Mouse (Mus musculus) spleen, embryonic (tissue): ENCODE results near the gene Eaf1.

Experiments used
- CTCF ChIA-PET: fragments of 350-600 bp; sonication (Branson Sonifier 250); formaldehyde crosslinking; loops from one replicate; lab custom pipeline; 2022; lab: Charles Lee

Gene Eaf1

DNA sequence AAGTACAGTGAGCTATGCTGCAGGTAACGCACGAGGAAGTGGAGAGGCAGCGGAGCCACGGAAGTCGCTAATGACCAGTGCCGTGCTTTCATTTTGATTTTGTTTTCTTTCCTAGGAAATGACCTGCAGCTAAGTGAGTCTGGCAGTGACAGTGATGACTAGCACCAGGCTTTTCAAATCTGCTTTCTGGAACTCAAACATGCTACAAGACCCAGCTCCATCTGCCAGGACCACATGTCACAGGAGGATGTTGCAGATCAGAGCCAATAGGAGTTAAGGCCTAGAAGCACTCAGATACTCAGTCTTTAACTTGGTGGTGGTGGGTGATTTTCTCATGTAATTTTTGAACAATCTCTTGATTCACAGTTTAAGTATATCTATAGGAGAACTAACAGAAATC, 12.3 kb downstream of the Eaf1 start:
- CTCF ChIA-PET: no interaction called here

DNA sequence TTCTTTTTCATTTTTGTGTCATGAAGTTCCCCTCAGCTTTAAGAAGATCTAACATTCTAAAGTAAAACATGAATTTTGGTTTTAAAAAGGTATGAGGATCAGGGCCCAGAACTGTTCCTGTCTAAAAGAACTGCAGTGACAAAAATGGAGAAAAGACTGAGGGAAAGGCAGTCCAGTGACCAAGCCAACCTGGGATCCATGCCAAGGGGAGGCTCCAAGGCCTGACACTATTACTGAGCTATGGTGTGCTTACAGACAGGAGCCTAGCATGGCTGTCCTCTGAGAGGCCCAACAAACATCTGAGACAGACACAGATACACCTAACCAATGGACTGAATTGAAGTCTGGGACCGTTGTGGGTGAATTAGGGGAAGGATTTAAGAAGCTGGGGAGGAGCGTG, 15.7 kb downstream of the Eaf1 start:
- CTCF ChIA-PET: no interaction called here

- CTCF ChIA-PET: no interaction called here
Observed at GRCm38 (mm10) chr14:31510322-31510721, 16.1 kb downstream of the Eaf1 start.

DNA sequence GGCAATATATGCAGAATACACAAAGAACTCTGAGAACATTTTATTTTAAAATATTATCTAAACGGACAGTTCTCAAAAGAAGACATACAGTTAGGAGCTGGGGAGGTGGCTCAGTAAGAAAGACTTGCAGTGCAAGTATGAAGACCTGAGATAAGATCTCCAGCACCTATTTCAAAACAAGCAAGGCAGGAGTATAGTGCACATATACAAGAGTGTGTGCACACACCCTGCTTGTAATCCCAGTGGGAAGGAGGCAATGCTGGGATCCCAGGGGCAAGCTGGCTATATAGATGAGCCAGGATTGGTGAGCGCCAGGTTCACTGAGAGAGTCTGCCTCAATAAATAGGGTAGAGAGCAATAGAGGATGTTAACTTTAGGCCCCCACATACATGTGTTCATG, 21.7 kb downstream of the Eaf1 start:
- CTCF ChIA-PET: no interaction called here

- CTCF ChIA-PET: no interaction called here
Observed at GRCm38 (mm10) chr14:31519165-31519564, 25.0 kb downstream of the Eaf1 start.

DNA sequence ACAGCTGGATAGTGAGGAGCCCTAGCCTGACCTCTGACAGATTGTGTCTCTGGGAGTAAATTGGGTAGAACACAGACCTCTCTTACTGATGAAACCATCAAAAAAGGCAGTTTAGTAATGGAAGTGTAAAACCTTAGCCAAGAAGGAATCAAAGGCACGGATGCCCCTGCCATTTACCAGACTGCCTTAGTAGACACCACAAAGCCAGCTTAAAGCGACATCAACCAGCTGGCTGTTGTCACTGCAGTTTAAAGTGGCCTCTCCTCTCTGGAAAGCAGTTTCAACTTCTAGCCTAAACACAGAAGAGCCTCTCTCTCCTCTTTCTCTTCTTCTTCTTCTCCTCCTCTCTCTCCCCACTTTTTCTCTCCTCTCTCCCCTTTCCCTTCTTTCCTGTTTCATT, 27.1 kb downstream of the Eaf1 start:
- CTCF ChIA-PET: no interaction called here

DNA sequence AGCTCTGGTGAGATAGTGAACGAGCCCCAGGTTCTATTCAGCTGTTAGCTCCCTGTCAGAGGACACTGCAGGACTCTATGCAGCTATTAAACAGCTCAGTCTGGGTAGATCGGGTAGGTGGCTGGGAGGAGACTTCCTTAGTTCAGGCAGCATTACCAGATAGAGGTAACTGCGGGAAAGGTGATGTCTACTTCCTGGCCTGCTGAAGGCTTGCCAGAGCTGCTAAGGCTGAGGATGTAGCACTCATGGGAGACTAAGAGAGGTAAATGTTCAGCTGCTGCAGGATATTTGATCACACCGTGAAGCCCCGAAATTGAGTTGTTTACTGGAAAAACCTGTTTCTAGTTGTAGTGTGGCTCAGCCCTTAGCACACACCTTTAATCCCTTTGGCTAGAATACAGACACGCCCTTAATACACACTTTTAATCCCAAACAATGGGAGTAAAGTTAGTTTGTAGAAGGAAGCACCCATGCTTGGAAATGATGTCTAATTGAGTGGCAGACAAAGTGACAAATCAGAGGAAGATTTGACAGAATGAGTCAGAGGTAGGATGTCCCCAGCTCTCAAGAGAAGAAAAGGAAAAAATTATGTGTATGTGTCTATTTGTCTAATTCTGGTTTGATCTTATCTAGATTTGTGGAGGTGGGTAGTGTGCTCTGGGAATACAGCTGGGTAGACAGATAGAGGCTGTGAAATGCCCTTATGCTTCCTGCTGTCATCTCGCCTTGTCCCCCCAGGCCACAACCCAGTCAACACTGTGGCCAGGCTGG, 31.0 kb downstream of the Eaf1 start:
- CTCF ChIA-PET: no interaction called here

- CTCF ChIA-PET: no interaction called here
Observed at GRCm38 (mm10) chr14:31530847-31531246, 36.6 kb downstream of the Eaf1 start.

DNA sequence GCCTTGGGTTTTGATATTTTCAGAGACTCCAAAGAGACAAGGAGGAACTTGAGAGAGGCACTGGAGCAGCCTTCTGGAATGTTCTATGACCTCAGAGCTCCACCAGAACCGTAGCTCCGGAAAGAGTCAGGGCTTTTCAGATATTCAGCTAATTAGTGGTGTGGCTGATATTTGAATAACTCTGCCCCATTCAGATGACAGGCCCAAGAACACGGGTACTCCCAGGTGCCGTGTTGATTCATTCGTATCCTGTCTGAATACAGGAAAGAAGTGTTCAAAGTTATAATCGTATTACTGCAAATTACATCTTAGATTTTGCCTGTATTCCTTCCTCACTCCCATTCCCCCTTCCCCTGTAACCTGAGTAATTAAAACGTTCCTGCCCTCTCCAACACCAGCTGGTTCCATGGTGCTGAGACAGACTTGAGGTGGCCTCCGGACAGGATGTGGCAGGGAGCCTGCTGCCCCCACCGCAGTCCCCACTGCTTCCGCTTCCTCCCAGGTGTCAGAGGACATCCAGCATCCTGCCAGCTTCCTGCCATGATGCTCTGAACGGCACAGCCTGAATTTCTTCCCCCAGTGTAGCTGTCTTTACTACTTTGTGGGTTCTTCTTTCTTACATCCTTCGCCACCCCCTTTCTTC, 37.4 kb downstream of the Eaf1 start:
- CTCF ChIA-PET: no interaction called here

- CTCF ChIA-PET: interaction anchor here (0.6 kb wide), 1 partner anchor 186 kb away, joined by 3 read pairs; no protein-coding TSS in a partner anchor
Observed at GRCm38 (mm10) chr14:31532656-31533055, 38.5 kb downstream of the Eaf1 start.

GRCm38 (mm10) chr14:31537298-31537697, 43.1 kb downstream of the Eaf1 start:
- CTCF ChIA-PET: no interaction called here

GRCm38 (mm10) chr14:31543885-31544442, 49.8 kb downstream of the Eaf1 start:
- CTCF ChIA-PET: no interaction called here

GRCm38 (mm10) chr14:31555021-31555420, 60.8 kb downstream of the Eaf1 start:
- CTCF ChIA-PET: interaction anchor here (0.6 kb wide), 1 partner anchor 65 kb away, joined by 3 read pairs; no protein-coding TSS in a partner anchor

DNA sequence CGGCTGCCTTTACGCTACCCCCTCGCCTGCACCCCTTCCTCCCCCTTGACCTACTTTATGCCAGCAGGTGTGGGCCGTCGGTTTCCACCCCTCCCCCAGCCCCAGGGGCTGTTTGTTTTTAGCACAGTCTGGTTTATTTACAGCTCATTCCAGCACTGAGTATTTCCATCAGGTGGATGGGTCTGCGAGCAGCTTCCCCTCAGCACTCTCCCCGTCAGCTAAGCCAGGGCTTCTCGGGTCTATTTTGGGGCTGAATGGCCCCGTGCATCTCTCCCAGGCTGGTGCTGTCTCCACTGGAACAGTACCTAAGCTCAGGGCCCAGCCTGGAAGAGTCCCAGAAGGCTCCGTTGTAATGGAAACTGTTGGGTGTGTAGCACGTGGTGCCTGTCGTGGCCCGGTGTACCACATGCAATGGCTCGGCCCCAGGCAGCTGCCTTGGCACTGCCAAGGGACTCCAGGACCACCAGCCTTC, 61.8 kb downstream of the Eaf1 start:
- CTCF ChIA-PET: no interaction called here

DNA sequence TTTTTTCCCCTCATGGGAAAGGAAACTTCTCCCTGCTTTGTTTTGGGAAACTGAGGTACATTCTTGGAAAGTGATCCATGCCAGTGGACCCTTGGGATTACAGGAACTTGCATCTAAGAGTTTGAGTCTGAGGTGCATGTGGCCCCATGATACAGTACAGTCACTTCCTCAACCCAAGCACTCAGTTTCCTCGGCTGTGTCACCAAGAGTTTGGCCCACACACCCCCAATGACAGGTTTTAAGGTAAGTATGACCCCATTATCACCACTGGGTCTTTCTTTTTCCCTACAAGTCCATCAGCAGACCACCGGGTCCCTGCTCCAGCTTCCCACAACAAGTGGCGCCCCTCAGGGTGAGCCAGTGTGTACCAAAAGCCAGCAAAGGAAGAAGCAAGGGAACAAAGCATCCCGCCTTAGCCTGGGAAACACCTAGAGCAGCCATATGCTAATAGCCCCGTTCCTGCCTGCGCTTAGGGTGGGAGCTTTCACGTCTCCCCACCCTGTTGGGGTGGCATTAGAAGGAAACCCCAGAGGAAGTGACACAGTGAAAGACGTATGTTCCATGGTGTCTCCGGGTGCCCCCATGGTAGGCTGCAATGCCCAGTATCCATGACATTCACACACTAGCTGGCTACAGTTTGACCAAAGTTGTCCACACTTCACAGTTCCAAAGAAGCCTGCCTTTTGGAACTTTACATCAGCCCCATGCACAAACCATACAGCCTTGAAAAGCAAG, 62.5 kb downstream of the Eaf1 start:
- CTCF ChIA-PET: no interaction called here

DNA sequence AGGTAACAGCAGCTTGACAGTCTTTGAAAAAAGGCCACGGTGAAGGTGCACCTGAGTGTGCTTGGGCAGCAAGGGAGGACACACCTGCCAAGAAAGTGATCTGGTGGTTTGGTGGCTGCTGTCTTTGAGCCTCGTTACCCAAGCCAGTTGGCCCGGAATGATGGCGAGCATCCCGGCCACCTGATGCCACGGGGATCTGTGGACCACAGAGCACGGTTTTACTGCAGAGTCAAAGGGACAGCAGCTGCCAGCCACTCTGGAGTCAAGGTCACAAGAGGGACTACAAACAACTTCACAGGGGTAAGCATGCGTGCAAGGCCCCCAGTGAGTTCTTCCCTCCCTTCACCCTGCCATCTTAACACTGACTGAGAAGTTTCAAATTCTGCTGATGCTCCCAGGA, 63.1 kb downstream of the Eaf1 start:
- CTCF ChIA-PET: no interaction called here

DNA sequence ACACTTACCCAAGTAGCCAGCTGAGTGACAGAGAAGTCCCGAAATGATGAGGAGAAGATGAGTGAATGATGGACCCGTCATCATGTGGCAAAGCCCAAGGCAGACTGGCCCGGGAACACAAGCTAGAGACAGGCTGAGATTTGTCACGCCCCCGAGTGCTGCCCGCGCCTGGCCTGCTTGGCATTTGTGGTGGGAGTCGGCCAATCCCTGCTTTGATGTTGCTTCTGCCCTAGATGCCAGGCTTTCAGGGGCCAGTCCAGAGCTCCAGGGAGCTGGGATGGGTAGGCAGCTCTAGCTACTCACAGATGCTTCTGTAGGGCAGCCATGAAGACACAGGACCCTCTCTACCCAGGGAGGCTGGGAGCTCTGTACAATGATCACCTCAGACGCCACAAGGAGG, 63.6 kb downstream of the Eaf1 start:
- CTCF ChIA-PET: no interaction called here

- CTCF ChIA-PET: no interaction called here
Observed at GRCm38 (mm10) chr14:31559216-31559615, 65.0 kb downstream of the Eaf1 start.
